Mouse (Mus musculus): ENCODE data around the gene Megf11.
A peak's percentile ranks its signal among the peaks of the same experiment; 100 is the strongest.

GRCm38 (mm10) chr9:64572629-64573190, 187.3 kb downstream of the Megf11 start:
- no peak for TF ChIP-seq CTCF (IDR thresholded peaks at IDR 0.05)
- TF ChIP-seq EP300 (IDR thresholded peaks at IDR 0.05): peak; percentile 39; the same call in 1 of the 2 replicates
